Mouse (Mus musculus) left cerebral cortex, postnatal 10 days (tissue): ENCODE data around the gene Gm11555. TPM values are rescaled to one million over a fixed set of nuclear protein-coding genes. Genes with fewer than 3 reads are reported as not detected.
"Not testable (repeated sequence)": the region's sequence is repeated elsewhere in the genome, so short reads cannot be mapped to it uniquely, and the experiment has no call there.

ENCODE experiments used
- DNase-seq, 2 experiments: peaks; one replicate each; pipeline ENCODE4 v3.0.0; 2021 to 2022; ENCODE audit warnings: low spot score in 2 of 2, mixed read lengths in 1 of 2; ENCODE audit errors: extremely low spot score in 1 of 2
- intact Hi-C: fragments of 180-260 bp; cut with DNase I; formaldehyde crosslinking; loops from one replicate; pipeline ENCODE4 v1.15.1; 2025
- total RNA-seq, 2 experiments: library from RNA; stranded (reverse); gene quantifications; 2 replicates each; pipeline ENCODE4 v1.2.3; 2021

Gm11555 gene
- total RNA-seq = not detected

- no peak for DNase-seq
- intact Hi-C loops = no loop called here
These were observed at the start of gene Gm11555 for GRCm38 (mm10) chr11:99650136-99650535. Gene Gm11555 (minus strand): TSS chr11:99650236.

DNA sequence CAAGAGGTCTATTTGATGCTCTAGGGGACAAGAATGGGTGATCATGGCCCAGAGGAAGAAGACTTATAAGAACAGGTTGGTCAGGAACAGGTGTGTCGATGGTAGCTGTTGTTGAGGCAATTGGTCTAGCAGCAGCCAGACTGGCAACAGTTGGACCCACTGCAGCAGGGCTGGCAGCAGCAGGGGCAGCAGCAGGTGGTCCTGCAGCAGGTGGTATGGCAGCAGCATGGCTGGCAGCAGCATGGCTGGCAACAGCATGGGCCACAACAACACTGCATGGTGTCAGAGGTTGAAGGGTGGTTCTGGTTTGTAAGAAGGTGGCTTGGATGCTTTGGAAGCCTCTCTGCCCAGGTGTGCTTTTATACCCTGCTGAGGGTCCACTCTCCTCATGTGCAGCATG, 40.4 kb upstream of the Gm11555 start, which contains the start of gene Gm14190:
Gene Gm14190, minus strand, starts transcription at position 278 of the 400 bp plus-strand sequence.
- intact Hi-C loops = loop anchor here (10.0 kb wide), 1 partner anchor 274 kb away; no protein-coding TSS in a partner anchor
- DNase-seq = no peak

- intact Hi-C loops = loop anchor here (5.0 kb wide), 1 partner anchor 37 kb away; no protein-coding TSS in a partner anchor
- not testable (repeated sequence) for DNase-seq
These were observed 35.2 kb upstream of the Gm11555 start for GRCm38 (mm10) chr11:99685235-99685634.

DNA sequence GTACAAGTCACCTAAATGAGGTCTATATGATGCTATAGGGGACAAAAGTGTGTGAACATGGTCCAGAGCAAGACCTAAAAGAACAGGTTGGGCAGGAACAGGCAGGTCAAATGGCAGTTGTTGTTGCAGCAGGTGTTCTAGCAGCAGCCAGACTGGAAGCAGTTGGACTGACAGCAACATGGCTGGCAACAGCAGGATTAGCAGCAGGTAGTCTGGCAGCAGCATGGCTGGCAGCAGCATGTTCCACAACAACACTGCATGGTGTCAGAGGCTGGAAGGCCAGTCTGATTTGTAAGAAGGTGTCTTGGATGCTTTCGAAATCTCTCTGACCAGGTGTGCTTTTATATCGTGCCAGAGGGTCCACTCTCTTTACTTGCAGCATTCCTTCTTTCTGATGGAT, 33.4 kb upstream of the Gm11555 start:
- no peak for DNase-seq
- intact Hi-C loops = no loop called here

DNA sequence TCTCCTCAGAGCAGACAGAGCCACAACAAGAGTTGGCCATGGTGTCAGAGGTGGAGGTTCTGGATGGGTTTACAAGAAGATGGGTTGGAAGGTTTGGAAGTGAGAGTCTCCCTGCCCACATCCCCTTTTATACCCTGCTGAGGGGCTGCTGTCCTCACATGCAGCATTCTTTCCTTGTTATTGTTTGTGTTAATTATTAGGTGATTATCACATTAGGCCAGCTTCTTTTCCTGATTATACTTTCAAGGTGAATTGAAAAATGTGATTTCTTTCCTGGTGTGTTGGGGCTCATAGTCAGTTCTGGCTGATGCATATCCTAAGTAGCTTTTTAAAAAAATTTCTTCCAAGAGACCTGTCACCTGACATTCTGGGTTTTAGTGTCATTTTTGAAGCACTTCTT, 15.8 kb upstream of the Gm11555 start, which contains the start of gene Krtap4-6:
Gene Krtap4-6, minus strand, starts transcription at position 101 of the 400 bp plus-strand sequence.
- intact Hi-C loops = no loop called here
- no peak for DNase-seq

DNA sequence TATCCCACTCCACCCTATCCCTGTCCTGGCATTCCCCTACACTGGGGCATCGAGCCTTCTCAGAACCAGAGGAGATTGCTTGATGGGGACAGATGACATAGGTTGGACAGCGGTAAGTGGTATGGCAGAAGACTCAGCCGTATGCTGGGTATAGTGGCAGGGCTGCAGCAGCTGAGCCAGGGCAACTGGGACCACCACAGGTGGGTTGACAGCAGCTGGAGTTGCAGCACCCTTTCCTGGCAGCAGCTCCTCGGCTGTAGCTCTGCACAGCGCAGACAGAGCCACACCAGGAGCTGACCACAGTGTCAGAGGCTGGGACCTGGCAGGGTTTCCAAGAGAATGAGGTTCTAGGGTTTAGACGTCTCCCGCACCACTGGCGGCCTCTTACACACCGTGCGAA, 12.8 kb upstream of the Gm11555 start:
- intact Hi-C loops = no loop called here

GRCm38 (mm10) chr11:99659256-99659655, 9.2 kb upstream of the Gm11555 start:
- intact Hi-C loops = no loop called here
- DNase-seq = no peak

More for the DNA sequence above, 12.8 kb upstream of the Gm11555 start:
- no peak for DNase-seq

- DNase-seq, intact Hi-C loops: not testable (repeated sequence)
These were observed 8.5 kb upstream of the Gm11555 start, which contains the start of gene Gm11563 for GRCm38 (mm10) chr11:99658467-99659010. Gene Gm11563 (minus strand): TSS chr11:99658960.

- no peak for DNase-seq
- intact Hi-C loops = no loop called here
These were observed 7.0 kb upstream of the Gm11555 start for GRCm38 (mm10) chr11:99657051-99657450.

DNA sequence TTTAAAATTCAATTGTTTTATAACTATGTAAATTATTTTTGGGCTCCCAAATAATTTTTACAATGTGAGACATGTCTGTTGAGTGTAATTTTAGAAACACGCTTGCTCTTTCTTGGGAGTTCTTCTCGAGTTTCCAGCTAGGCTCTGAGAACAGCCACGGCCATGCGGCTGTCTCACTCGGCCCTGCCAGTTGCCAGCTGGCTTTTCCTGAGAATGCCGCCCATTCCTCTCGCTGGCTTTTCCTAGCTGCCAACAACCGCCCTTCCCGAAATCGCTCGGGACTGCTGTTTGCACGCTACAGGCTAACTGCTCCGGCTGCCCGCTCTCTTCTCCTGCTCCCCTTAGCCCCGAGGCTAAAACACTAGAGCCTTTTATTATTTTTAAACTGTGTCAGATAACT, 3.6 kb downstream of the Gm11555 start:
- intact Hi-C loops = no loop called here
- no peak for DNase-seq

DNA sequence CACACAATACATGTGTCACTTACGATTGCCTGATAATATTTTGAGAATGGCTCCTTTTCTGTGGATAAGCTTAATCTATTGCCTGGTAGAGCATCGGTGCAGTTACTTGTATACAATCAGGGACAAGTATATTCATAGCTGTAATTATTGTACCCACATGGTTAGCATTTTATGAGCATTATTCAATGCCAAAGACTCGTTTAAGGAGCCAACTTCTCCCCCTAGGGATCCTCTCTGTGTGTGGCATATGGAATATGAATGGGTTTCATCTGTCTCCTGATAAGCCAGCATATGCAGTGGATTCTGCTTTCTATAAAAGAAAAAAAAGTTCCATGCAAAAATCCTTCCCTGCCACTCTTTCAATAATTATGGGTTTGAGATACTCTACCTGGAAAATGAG, 5.7 kb downstream of the Gm11555 start:
- DNase-seq = no peak
- intact Hi-C loops = no loop called here

DNA sequence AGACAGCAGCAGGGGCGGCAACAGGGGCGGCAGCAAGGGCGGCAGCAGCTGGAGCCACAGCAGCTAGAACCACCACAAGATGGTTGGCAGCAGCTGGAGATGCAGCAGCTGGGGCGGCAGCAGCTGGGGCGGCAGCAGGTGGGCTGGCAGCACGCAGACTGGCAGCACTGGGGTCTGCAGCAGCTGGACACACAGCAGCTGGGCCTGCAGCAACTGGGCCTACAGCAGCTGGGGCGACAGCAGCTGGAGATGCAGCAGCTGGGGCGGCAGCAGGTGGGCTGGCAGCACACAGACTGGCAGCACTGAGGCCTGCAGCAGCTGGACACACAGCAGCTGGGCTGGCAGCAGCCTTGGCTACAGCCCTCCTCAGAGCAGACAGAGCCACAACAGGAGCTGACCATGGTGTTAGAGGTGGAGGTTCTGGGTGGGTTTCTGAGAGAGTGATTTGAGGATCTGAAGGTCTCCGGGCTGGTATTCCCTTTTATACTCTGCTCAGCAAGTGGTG, 6.3 kb downstream of the Gm11555 start, which contains the start of gene Krtap4-7:
Gene Krtap4-7, minus strand, starts transcription at position 455 of the 505 bp plus-strand sequence.
- intact Hi-C loops, DNase-seq: not testable (repeated sequence)

- intact Hi-C loops = no loop called here
These were observed 9.1 kb downstream of the Gm11555 start for GRCm38 (mm10) chr11:99640926-99641325.

DNA sequence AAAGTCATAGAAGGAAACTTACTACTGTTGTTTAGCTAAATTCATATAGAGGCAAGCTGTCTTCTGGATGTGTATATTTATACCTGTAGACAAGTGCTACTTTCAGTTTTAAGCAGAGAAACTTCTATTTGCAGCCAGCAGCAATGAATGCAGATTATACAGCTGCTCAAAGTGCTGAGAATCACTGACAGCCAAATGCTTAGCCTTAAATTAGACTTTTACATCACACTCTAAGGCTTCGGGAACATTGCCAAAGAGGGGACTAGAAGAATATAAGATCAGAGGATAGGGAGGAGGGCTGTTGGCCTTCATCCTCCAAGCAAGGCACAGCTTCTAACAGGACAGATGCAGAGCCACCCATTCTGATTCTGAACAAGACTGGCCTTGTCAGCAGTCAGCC, 12.9 kb downstream of the Gm11555 start:
- peak in 1 of 2 experiments; percentile 63 for DNase-seq
- intact Hi-C loops = no loop called here

More at GRCm38 (mm10) chr11:99640926-99641325, 9.1 kb downstream of the Gm11555 start:
- DNase-seq = no peak

GRCm38 (mm10) chr11:99634653-99635134, 15.3 kb downstream of the Gm11555 start, which contains the start of gene Krtap4-2:
Gene Krtap4-2 (minus strand): TSS chr11:99635084.
- DNase-seq = no peak
- intact Hi-C loops = no loop called here

- intact Hi-C loops = no loop called here
- no peak for DNase-seq
These were observed 16.7 kb downstream of the Gm11555 start for GRCm38 (mm10) chr11:99633293-99633692.

GRCm38 (mm10) chr11:99630890-99631289, 19.1 kb downstream of the Gm11555 start:
- DNase-seq = no peak
- intact Hi-C loops = no loop called here

DNA sequence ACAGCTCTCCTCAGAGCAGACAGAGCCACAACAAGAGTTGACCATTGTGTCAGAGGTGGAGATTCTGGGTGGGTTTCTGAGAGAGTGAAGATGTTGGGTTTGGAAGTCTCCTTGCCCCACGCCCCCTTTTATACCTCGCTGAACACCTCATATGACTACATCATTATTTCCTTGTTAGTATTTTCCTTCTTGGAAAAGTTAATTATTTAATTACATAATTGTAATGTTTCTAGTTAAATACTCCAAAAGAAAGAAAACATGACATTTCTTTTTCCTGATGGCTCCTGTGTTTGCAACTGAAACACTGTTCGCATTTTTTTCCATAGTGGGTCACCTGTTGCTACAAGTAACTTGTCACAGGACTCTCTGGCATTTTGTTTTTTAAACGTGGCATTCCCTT, 21.9 kb downstream of the Gm11555 start, which contains the start of gene Krtap4-1:
Gene Krtap4-1, minus strand, starts transcription at position 101 of the 400 bp plus-strand sequence.
- intact Hi-C loops = no loop called here

DNA sequence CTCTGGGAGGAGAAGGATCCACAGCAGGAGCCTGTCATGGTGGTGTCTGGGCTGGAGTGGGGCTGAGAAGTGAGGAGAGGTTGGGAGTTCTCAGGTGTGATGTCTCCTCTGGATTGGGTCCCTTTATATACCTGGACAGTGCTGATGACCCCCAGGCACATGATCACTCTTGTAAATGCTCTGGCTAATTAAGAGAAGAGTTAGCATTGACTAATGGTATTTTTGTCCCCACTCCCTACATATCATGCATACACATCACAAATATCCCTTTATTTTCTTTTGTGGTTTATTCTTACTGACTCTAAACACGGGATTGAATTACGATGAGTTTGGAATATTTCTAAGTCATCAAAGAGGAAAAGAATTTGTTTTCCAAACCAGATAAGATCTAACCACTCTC, 29.7 kb downstream of the Gm11555 start, which contains the start of gene Gm11562:
Gene Gm11562, minus strand, starts transcription at position 101 of the 400 bp plus-strand sequence.
- intact Hi-C loops = no loop called here
- no peak for DNase-seq

More for the DNA sequence above, 21.9 kb downstream of the Gm11555 start, which contains the start of gene Krtap4-1:
- no peak for DNase-seq
